Mouse (Mus musculus) Patski (cell line): ENCODE data around the gene Hhipl1. TPM values are rescaled to one million over a fixed set of nuclear protein-coding genes. Genes with fewer than 3 reads are reported as not detected.
A peak's percentile ranks its signal among the peaks of the same experiment; 100 is the strongest.

Source experiments
- ATAC-seq: fragments of 100-300 bp; one replicate; pipeline ENCODE4 v1.8.0; 2021
- CTCF ChIA-PET: fragments of 350-600 bp; sonication (Branson Sonifier 250); formaldehyde crosslinking; loops from one replicate; lab custom pipeline; 2022; ENCODE audit warnings: inconsistent platforms; lab: Charles Lee
- POLR2A ChIA-PET: fragments of 350-600 bp; sonication (Branson Sonifier 250); formaldehyde crosslinking; loops from one replicate; lab custom pipeline; 2022; ENCODE audit warnings: antibody characterized with exemption, inconsistent platforms; lab: Charles Lee
- DNase-seq: peaks from one replicate; pipeline ENCODE4 v3.0.0-alpha.2; 2011; ENCODE audit warnings: low read depth, low spot score
- H3K27me3 ChIP-seq: fragments of 371-371 bp; one replicate; pipeline ENCODE4 v1.5.1; 2021
- CTCF ChIP-seq: fragments of 100-300 bp; IDR thresholded peaks from one replicate; pipeline ENCODE4 v1.5.1; 2021
- in situ Hi-C: fragments of 300-500 bp; cut with MboI; formaldehyde crosslinking; loops from 3 replicates; pipeline ENCODE4 v1.11.1; 2018; ENCODE audit warnings: low pct_unique_long_range_greater_than_20kb, mixed read lengths
- polyA plus RNA-seq: library from polyadenylated mRNA; unstranded; gene quantifications from one replicate; pipeline ENCODE4 v1.2.3, GENCODE M21; 2021

Hhipl1 gene
- polyA plus RNA-seq, 1 experiment from 2014 or later = 2.7 TPM

DNA sequence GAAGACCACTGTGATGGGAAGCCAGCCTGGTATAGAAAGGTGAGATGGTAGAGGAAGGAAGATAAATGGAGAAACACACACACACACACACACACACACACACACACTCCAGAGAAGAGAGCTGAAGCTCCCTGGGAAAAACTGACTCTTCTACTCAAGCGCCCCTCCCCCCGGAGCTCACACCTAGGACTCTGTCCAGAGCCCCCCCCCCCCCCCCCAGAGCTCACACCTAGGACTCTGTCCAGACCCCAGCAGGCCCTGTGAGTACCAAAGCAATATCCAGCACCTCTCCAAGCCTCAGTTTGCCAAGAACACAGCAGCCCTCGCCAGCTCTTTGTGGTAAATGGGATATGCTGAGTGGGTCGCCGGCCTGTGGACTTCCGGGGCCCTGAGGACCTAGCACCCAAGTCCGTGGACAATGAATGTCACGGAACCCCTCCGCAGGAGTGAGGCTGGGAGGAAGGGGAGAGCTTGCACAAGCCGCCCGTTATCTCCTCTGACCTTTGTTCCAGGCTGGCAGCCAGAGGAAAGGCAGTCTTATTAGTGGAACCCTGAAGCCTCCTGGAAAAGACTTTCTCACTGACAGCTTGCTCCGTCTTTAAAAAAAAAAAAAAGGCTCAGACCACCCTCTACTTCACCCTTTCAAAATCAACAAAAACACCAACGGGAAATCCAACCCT is 35.7 kb upstream of the Hhipl1 start:
- POLR2A ChIA-PET = no interaction called here
- no peak for ATAC-seq
- H3K27me3 ChIP-seq = no peaks in the 10 kb centered on the region
- in situ Hi-C loops = no loop called here
- TF ChIP-seq CTCF = no peak
- DNase-seq = no peak
- CTCF ChIA-PET = interaction anchor here (1.2 kb wide), 1 partner anchor 39 kb away, joined by 5 read pairs; no protein-coding TSS in a partner anchor

DNA sequence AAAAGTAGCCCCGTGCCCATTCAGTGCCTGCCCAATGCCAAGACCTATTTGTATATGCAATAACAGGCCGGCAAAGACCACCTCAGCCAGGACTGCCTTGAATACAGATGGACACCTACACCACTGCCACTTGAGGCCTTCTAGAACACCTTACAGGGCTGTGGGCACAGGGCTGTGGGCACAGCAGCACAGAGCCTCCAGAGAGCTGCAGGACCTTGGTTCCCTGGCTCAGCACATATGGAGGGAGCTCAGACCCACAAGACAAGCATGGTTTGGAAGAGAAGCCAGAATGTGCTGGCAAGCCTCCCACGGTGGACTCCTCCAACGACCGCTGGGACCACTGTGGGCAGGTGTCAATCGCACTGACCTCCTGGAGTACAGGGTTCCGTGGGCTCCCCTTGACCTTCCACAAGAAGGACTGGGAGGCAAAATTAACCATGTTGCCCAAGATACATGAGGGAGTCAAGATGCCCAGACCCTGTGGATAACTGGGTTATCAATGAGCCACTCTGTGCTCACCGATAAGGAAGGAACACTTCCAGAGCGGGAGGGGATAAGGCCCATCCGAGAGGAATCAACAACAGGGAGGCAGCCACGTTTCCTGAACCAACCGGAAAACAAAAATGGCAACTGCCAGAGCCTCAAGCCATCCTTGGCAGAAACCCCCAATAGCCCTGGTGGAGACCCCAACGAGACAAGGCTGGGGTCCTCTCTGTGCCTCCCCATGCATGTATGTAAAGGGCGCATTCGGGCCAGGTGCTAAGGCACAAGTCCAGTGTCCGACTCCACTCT is 34.5 kb upstream of the Hhipl1 start:
- DNase-seq (no peak), ATAC-seq (no peak)
- ChIA-PET CTCF (interaction anchor here (1.2 kb wide), 1 partner anchor 40 kb away, joined by 5 read pairs; no protein-coding TSS in a partner anchor), POLR2A (interaction anchor here (1.4 kb wide), 1 partner anchor 8 kb away, joined by 6 read pairs; no protein-coding TSS in a partner anchor)
- in situ Hi-C loops = no loop called here
- TF ChIP-seq CTCF = no peak
- H3K27me3 ChIP-seq = no peaks in the 10 kb centered on the region

GRCm38 (mm10) chr12:108272143-108272635 is 33.9 kb upstream of the Hhipl1 start:
- POLR2A ChIA-PET = interaction anchor here (1.4 kb wide), 1 partner anchor 9 kb away, joined by 6 read pairs; no protein-coding TSS in a partner anchor
- CTCF ChIA-PET = no interaction called here
- TF ChIP-seq CTCF = no peak

GRCm38 (mm10) chr12:108273466-108274312 is 32.4 kb upstream of the Hhipl1 start:
- no peak for TF ChIP-seq CTCF
- in situ Hi-C loops = no loop called here
- ATAC-seq = no peak
- H3K27me3 ChIP-seq = no peaks in the 10 kb centered on the region
- CTCF ChIA-PET = interaction anchor here (1.2 kb wide), 1 partner anchor 19 kb away, joined by 3 read pairs; no protein-coding TSS in a partner anchor
- POLR2A ChIA-PET = interaction anchor here (1.0 to 1.4 kb wide), 3 partner anchors 11 to 57 kb away, joined by 3 to 4 read pairs (median 3); no protein-coding TSS in a partner anchor
- no peak for DNase-seq

More at GRCm38 (mm10) chr12:108272143-108272635, 33.9 kb upstream of the Hhipl1 start:
- no peak for DNase-seq
- no peaks in the 10 kb centered on the region for H3K27me3 ChIP-seq
- ATAC-seq = no peak
- in situ Hi-C loops = no loop called here

DNA sequence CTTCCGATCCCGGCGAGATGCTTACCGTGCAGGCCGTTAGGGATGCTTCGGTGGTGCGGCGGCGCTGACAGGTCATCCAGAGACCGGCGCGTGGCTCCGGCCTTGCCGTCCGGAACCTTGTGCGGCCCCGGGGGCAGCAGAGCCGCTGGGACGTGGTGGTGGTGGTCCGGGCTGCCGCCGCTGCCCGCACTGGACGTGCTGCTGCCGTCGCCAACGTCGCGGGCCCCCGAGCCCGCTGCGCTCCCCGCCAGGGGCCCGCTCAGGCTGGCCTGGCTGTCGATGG is 31.8 kb upstream of the Hhipl1 start:
- POLR2A ChIA-PET = interaction anchor here (0.9 to 1.4 kb wide), 4 partner anchors 10 to 65 kb away, joined by 3 to 4 read pairs (median 3); no protein-coding TSS in a partner anchor
- no peak for DNase-seq
- ATAC-seq = no peak
- CTCF ChIA-PET = no interaction called here
- in situ Hi-C loops = no loop called here
- no peaks in the 10 kb centered on the region for H3K27me3 ChIP-seq
- no peak for TF ChIP-seq CTCF

DNA sequence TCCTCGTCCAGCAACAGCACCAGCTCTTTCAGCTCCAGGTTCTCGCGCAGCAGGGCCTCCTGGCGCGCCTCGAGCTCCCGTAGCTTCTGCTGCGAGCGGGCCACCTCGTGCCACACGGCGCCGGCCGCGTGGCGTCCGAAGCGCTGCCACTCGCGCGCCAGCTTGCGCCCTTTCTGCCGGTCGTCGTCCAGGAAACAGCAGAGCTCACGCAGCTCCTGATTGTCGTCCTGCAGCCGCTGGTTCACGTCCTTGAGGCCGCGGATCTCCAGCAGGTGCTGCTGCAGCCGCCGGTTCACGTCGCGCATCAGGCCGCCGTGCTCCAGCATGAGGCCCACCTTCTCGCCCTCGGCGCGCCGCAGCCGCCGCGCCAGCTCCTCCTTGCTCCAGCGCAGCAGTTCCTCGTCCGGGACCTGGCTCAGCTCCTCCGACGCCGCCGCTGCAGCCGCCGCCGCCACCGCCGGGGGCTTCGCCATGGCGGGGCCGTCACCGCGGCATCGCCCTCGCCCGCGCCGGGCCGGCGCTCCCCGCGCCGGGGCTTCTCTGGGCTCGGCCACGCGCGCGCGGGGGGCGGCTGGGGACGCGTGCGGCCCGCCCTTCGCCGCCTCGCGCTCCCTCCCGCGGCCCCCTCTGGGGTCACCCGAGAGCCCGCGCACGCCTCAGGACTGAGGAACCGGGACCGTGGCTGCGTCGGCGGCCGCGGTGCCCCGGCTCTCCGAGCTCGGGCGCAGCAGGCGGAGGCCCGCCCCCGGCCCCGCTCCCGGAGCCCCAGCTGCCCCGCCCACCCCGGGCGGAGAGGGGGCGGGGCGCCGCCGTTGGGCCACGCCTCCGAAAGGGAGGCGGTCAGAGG is 31.2 kb upstream of the Hhipl1 start, which contains the start of gene Ccdc85c:
Gene Ccdc85c, minus strand, starts transcription at position 765 of the 847 bp plus-strand sequence.
- POLR2A ChIA-PET = interaction anchor here (0.9 to 1.4 kb wide), 3 partner anchors 9 to 66 kb away, joined by 3 to 4 read pairs (median 3); no protein-coding TSS in a partner anchor
- ATAC-seq (no peak), DNase-seq (no peak)
- no peak for TF ChIP-seq CTCF
- in situ Hi-C loops = no loop called here
- CTCF ChIA-PET = interaction anchor here (2.2 kb wide), 1 partner anchor 58 kb away, joined by 4 read pairs; no protein-coding TSS in a partner anchor
- H3K27me3 ChIP-seq = no peaks in the 10 kb centered on the region

DNA sequence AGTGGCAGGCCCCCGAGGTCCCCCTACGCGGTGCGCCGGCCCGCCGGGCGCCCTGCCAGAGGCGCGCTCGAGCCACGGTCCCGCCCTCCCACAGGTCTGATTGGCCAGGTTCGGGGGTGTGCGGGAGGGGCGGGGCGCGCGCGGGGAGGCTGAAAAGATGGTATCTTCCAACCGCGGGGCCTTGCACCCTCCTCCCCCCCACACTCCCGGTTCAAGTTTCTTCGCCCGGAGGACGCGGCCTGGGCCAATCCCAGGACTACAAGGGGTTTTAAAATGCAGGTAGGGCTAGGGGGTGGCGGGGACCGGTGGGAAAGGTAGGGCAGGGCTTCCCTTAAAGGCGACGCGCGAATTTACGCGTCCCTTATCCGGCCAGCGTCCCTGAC is 30.6 kb upstream of the Hhipl1 start:
- TF ChIP-seq CTCF = no peak
- ATAC-seq = peak; percentile 86
- in situ Hi-C loops = no loop called here
- H3K27me3 ChIP-seq = no peaks in the 10 kb centered on the region
- ChIA-PET POLR2A (interaction anchor here (1.5 kb wide), 1 partner anchor 10 kb away, joined by 5 read pairs; no protein-coding TSS in a partner anchor), CTCF (interaction anchor here (1.5 to 2.2 kb wide), 2 partner anchors 18 to 58 kb away, joined by 3 to 4 read pairs; no protein-coding TSS in a partner anchor)
- peak; percentile 77 for DNase-seq

DNA sequence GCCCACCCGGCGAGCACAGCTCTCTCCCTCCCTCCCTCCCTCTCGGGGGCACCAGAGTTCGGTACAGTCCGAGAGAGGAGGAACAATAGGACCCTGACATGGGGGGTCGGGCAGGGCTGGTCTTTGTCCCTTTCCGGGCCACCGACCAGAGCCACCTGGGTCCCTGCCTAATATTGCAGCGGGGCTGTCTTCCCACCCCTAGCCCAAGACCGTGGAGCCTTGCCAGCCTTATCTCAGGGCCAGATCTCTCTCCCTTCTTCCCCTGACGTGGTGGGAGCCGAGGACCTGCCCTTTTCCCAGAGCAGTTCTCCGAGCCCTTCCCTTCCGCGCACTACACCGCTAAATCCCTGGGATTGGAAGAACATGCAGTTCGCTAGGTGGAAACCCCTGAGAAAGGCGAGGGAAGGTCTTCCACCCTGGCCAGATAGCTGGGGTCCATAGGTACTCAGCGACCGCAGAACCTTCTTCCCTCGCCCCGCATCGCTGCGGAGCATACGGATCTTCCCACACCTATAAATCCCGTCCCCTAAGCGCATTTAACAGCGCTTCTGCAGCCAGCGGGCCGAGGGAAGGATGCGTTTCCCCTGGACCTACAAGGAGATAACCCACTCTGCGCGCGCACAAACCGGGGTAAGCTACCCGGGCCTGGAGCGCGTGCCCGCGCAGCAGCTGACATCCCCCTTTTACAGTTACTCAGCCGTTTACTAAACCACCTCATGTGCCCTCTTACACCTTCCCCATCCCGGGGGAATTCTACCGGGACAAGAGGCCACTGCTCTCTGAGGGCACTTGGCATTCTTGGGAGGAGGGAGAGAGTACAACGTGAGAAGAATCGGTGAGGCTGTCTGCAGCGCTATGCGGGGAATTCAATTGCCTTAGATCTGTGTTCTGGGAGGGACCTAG is 29.9 kb upstream of the Hhipl1 start:
- ATAC-seq (peak; percentile 44), DNase-seq (no peak)
- POLR2A ChIA-PET = interaction anchor here (0.7 to 1.5 kb wide), 2 partner anchors 9 to 151 kb away, joined by 4 to 5 read pairs; no protein-coding TSS in a partner anchor
- CTCF ChIA-PET = interaction anchor here (1.5 to 2.2 kb wide), 2 partner anchors 17 to 59 kb away, joined by 3 to 4 read pairs; no protein-coding TSS in a partner anchor
- TF ChIP-seq CTCF = no peak
- in situ Hi-C loops = no loop called here
- no peaks in the 10 kb centered on the region for H3K27me3 ChIP-seq
